Mouse (Mus musculus): ENCODE measurements around the gene Gdf3.

DNA sequence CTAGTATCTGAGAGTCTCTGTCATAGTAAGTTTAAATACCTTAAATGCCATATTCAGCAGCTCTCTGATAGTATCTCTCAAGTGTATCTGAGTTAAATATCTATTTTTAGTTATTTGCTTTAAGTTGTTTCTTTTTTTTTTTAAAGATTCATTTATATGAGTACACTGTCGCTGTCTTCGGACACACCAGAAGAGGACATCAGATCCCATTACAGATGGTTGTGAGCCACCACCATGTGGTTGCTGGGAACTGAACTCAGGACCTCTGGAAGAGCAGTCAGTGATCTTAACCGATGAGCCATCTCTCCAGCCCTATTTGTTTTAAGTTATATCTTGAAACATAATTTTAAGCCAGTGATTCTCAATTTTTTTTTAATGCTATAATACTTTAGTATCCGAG lies 8.9 kb downstream of the Gdf3 start:
- no peak for TF ChIP-seq POLR2A (IDR thresholded peaks at IDR 0.05; ENCODE audit: low read depth, low read length)
- TF ChIP-seq CTCF (IDR thresholded peaks at IDR 0.05; ENCODE audit: borderline replicate concordance, insufficient read depth, low read length): no peak

All from embryonic fibroblast, embryonic 13.5 days (primary cell).